In the genomic region with DNA sequence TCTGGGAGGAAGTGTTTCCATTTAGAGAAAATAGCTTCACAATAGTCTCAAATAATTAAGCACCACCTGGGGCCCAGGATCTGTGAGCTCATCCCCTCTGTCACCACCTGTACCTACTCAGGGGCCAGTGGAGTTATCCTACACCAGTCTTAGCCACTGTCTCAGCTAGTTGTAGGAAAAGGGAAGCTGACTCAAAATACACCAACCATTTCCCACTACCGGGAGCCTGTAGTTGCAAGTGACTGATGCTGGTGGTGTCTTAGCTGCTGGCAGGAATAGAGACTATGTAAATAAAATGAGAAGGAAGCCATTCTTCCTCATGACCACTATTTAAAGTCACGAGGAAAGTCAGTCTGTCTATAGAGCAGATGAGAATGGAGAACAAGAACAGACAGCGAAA, we compare ENCODE assay signal across 26 mouse cellular contexts.
"Had no signal": no experiment of that assay in that cellular context is flagged by ENCODE, and none has a peak within 500 bp of the region (broad histone marks: within the 10 kb centered on the region; RNA-seq: fewer than 3 reads in every experiment).

No protein-coding gene starts in this region.

- H3K9me3 ChIP-seq: hindbrain, embryonic 10.5 days; hindbrain, embryonic 12.5 days; intestine, embryonic 15.5 days; limb, embryonic 10.5 days; limb, embryonic 12.5 days; liver, embryonic 13.5 days; liver, embryonic 15.5 days had no signal

- H3K9ac ChIP-seq: hindbrain, embryonic 12.5 days; hindbrain, embryonic 14.5 days; intestine, embryonic 15.5 days; limb, embryonic 12.5 days; liver, embryonic 13.5 days; liver, embryonic 15.5 days had no signal

- ATAC-seq: hindbrain, embryonic 16.5 days; inflammation-experienced regulatory T-cells, adult 6 months; intestine, embryonic 15.5 days; intestine, postnatal 0 days had no signal

- DNase-seq: gastrocnemius, adult 2 months; gastrocnemius, postnatal 10 days; gastrocnemius, postnatal 36 days; heart, adult 2 months; heart, postnatal 10 days; heart, postnatal 4 days; kidney, adult 18-20 months; kidney, adult 8-10 months; kidney, postnatal 10 days; kidney, postnatal 25 days; kidney, postnatal 4 days; liver; liver, embryonic 13.5 days had no signal

- H3K4me2 ChIP-seq: heart, embryonic 11.5 days; hindbrain, embryonic 12.5 days; hindbrain, embryonic 14.5 days; intestine, embryonic 15.5 days; limb, embryonic 12.5 days; liver, embryonic 13.5 days; liver, embryonic 15.5 days had no signal

- H3K36me3 ChIP-seq: hindbrain, embryonic 10.5 days; hindbrain, embryonic 12.5 days; intestine, embryonic 15.5 days; limb, embryonic 10.5 days; limb, embryonic 12.5 days; liver, embryonic 13.5 days; liver, embryonic 15.5 days had no signal

- H3K4me3 ChIP-seq: gastrocnemius, adult 2 months; heart, adult 2 months; hindbrain, embryonic 10.5 days; hindbrain, embryonic 12.5 days; intestine, embryonic 15.5 days; layer of hippocampus, adult 2 months; left cerebral cortex, adult 2 months; limb, embryonic 10.5 days; limb, embryonic 12.5 days; liver, embryonic 13.5 days; liver, embryonic 15.5 days had no signal

- H3K4me1 ChIP-seq: hindbrain, embryonic 10.5 days; hindbrain, embryonic 12.5 days; intestine, embryonic 15.5 days; limb, embryonic 10.5 days; limb, embryonic 12.5 days; liver, embryonic 13.5 days; liver, embryonic 15.5 days had no signal

- H3K27ac ChIP-seq: gastrocnemius, adult 2 months; heart, adult 2 months; hindbrain, embryonic 10.5 days; hindbrain, embryonic 12.5 days; hindbrain, embryonic 14.5 days; intestine, embryonic 15.5 days; layer of hippocampus, adult 2 months; left cerebral cortex, adult 2 months; limb, embryonic 10.5 days; limb, embryonic 12.5 days; liver, embryonic 13.5 days; liver, embryonic 15.5 days had no signal

- H3K27me3 ChIP-seq: hindbrain, embryonic 12.5 days; intestine, embryonic 15.5 days; limb, embryonic 12.5 days; liver, embryonic 13.5 days; liver, embryonic 15.5 days had no signal
